Comparison of ENCODE assay signal across 21 mouse cellular contexts in the genomic region with DNA sequence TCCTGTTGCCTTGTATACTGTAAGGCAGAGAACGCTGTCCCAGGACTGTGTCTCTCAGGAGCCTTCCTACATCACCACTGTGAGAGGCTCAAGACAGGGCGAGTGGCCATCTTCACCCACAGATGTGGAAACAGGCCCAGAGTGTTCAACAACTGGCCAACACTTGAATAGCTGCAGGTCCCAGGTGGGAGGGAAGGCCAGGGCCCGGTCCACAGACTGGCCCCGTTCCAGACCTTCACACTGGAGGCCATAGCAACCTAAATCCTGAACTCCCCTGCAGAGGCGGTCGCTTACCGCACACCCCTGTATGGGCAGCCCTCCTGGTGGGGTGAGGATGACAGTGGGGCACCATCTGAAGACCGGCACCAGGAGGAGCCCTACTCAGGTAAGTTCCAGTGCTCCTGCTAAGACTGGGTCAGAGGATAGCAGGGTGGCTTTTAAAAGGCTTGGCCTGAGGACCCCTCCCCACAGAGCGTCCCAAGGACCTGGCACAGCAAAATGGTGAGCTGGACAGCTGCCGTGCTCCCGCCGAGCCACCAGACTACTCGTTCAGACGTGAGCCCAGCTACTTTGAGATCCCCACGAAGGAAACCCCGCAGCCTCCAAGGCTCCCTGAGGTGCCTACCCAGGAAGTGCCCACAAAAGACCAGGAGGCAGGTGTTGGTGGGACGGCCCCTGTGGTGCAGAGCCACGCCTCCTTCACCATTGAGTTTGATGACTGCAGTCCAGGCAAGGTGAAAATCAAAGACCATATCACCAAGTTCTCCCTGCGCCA. TPM values are rescaled to one million over a fixed set of nuclear protein-coding genes. Genes with fewer than 3 reads are reported as not detected.
DNase-seq lines count a peak whose midpoint lies in the region; TF ChIP-seq lines count a peak whose summit lies in the region.
"Had no signal": no experiment of that assay in that cellular context is flagged by ENCODE, and none has a peak within 500 bp of the region (broad histone marks: within the 10 kb centered on the region; RNA-seq: fewer than 3 reads in every experiment).

No protein-coding gene starts in this region.

- DNase-seq in adrenal gland, postnatal 25 days, result peak; percentile 6
- no peak for DNase-seq in adrenal gland, adult 8-10 months
- DNase-seq in gastrocnemius, adult 2 months, result peak; percentile 22
- no peak for DNase-seq in gastrocnemius, adult 8-10 months (ENCODE audit: low spot score in 2 of 2)
- DNase-seq in left cerebral cortex, postnatal 4 days, result peak; percentile 17
- DNase-seq in left cerebral cortex, adult 2 months (ENCODE audit: extremely low spot score in 1 of 2, low spot score in 2 of 2), result no peak
- DNase-seq in cerebellum, postnatal 14 days, result peak; percentile 44 to 51
- DNase-seq in thymus, postnatal 25 days, result no peak
- DNase-seq: adrenal gland, adult 2 months; embryo, embryonic 11 days; gastrocnemius, postnatal 14 days; heart, adult 18-20 months; heart, postnatal 4 days; lung, embryonic 14.5 days; lung, postnatal 14 days; right cerebral cortex, adult 18-20 months had no signal

- TF ChIP-seq CTCF in gastrocnemius, adult 2 months (IDR thresholded peaks at IDR 0.05), result no peak
- no peak for TF ChIP-seq CTCF in left cerebral cortex, adult 2 months (IDR thresholded peaks at IDR 0.05)

- H3K4me3 ChIP-seq in gastrocnemius, adult 2 months, result no peak overlapping the region
- H3K4me3 ChIP-seq in left cerebral cortex, adult 2 months, result no peak overlapping the region
- H3K4me3 ChIP-seq: embryonic facial prominence, embryonic 12.5 days; hindbrain, embryonic 13.5 days; limb, embryonic 12.5 days; liver, embryonic 15.5 days had no signal

- H3K27ac ChIP-seq in gastrocnemius, adult 2 months, result no peak overlapping the region
- H3K27ac ChIP-seq in left cerebral cortex, adult 2 months, result no peak overlapping the region
- H3K27ac ChIP-seq: embryonic facial prominence, embryonic 12.5 days; hindbrain, embryonic 13.5 days; kidney, postnatal 0 days; limb, embryonic 12.5 days; liver, embryonic 15.5 days had no signal

- intact Hi-C loops in gastrocnemius, adult 2 months (cut with DNase I), result no loop called here
- intact Hi-C loops in left cerebral cortex, postnatal 4 days (cut with DNase I), result no loop called here
- intact Hi-C loops in left cerebral cortex, adult 2 months (cut with DNase I), result no loop called here

RNA-seq across cellular contexts. Expression of a gene that starts 14.8 kb away (rescaled TPM):
- total RNA-seq in adrenal gland, postnatal 25 days (2021), result 42.4 and 58.1 TPM in 2 replicates
- 10 to 100 TPM; 43.6 to 74.0 (median 59.1) TPM for total RNA-seq in adrenal gland, adult 8-10 months (2022)
- total RNA-seq in gastrocnemius, adult 2 months (2021), result 10 to 100 TPM in 1 of 2 experiments, 1 to 10 TPM in 1; 9.8 to 13.6 TPM
- 10 to 100 TPM in 3 of 4 experiments, 1 to 10 TPM in 1; 9.8 to 18.4 (median 12.5) TPM for total RNA-seq in gastrocnemius, adult 8-10 months (2022)
- 100 to 1,000 TPM; 183 to 185 TPM for total RNA-seq in left cerebral cortex, postnatal 4 days (2021)
- total RNA-seq in left cerebral cortex, adult 2 months (2021), result 100 to 1,000 TPM; 280 to 294 TPM

RNA-seq across cellular contexts. Expression of a gene that starts 25.4 kb away (rescaled TPM):
- 6.4 and 6.8 TPM in 2 replicates for total RNA-seq in adrenal gland, postnatal 25 days (2021)
- total RNA-seq in adrenal gland, adult 8-10 months (2022), result 10 to 100 TPM in 3 of 4 experiments, 1 to 10 TPM in 1; 9.1 to 21.7 (median 15.5) TPM
- total RNA-seq in gastrocnemius, adult 2 months (2021), result 1 to 10 TPM; 1.7 to 4.0 TPM
- total RNA-seq in gastrocnemius, adult 8-10 months (2022), result 1 to 10 TPM in 3 of 4 experiments, under 1 TPM in 1; 0.48 to 2.5 (median 1.7) TPM
- total RNA-seq in left cerebral cortex, postnatal 4 days (2021), result 1 to 10 TPM; 6.2 to 6.6 TPM
- total RNA-seq in left cerebral cortex, adult 2 months (2021), result 10 to 100 TPM in 1 of 2 experiments, 1 to 10 TPM in 1; 7.4 to 10.1 TPM

RNA-seq across cellular contexts. Expression of a gene that starts 56.4 kb away (rescaled TPM):
- 7.9 and 12.8 TPM in 2 replicates for total RNA-seq in adrenal gland, postnatal 25 days (2021)
- 10 to 100 TPM in 3 of 4 experiments, 1 to 10 TPM in 1; 8.7 to 20.1 (median 15.9) TPM for total RNA-seq in adrenal gland, adult 8-10 months (2022)
- under 1 TPM; 0.64 to 0.81 TPM for total RNA-seq in gastrocnemius, adult 2 months (2021)
- total RNA-seq in gastrocnemius, adult 8-10 months (2022), result under 1 TPM; 0.48 to 0.90 (median 0.58) TPM
- total RNA-seq in left cerebral cortex, postnatal 4 days (2021), result 1 to 10 TPM in 1 of 2 experiments, under 1 TPM in 1; 0.62 to 1.9 TPM
- total RNA-seq in left cerebral cortex, adult 2 months (2021), result 1 to 10 TPM; 1.1 to 1.2 TPM

Comparison
In these comparisons a context has a peak if more than half of its experiments do, and no peak if none do; other contexts are left out.
1. DNase-seq: peak in adrenal gland, postnatal 25 days (single experiment), gastrocnemius, adult 2 months (single experiment), left cerebral cortex, postnatal 4 days (single experiment) and cerebellum, postnatal 14 days (2 of 2); none in adrenal gland, adult 8-10 months (single experiment), gastrocnemius, adult 8-10 months (0 of 2), left cerebral cortex, adult 2 months (0 of 2) and thymus, postnatal 25 days (single experiment).